Mouse (Mus musculus): ENCODE results near the gene Arsb.

- TF ChIP-seq POLR2A (IDR thresholded peaks at IDR 0.05; ENCODE audit: extremely low read depth, insufficient read depth, low read length) (no peak), CTCF (IDR thresholded peaks at IDR 0.05; ENCODE audit: low read depth, low read length) (no peak)
Observed at GRCm38 (mm10) chr13:93764321-93764973, 7.0 kb upstream of the Arsb start.
